Mouse (Mus musculus): Measurements from ENCODE around the gene Tma7.

Gene Tma7

DNA sequence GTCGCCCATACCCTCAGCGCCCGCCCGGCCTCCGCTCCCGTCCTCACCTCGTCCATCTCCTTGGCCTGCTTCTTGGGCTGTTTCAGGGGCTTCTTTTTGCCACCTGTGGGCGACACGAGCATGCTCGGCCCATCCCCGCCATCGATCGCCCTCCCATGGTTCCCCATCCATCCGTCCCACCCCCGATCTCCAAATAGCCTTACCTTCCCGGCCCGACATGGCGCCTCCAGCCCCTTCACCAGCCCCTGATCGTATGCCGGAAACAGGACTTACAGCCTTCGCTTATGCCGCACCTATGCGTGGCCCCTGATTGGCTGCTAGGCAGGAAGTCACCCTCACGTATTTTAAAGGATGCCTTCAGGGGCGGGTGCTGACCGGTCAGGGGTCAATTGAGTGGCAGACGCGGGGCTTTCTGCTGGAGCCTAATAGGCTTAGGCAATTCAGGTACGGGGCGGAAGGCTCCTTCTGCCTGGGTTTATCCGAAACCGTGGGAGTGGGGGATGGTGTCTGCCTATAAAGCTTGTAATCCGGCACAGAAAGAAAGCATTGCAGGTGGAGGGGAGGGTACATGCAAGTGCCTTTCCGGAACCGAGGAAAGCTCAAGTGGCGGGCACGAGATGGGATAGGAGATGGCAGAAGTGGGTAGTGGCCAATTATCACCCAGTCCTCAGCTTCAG lies at the start of gene Tma7, which contains the start of gene Ccdc51:
Tma7 (minus strand) TSS at position 464 of the 677 bp plus-strand sequence.
Ccdc51 (plus strand) TSS at position 370 of the 677 bp plus-strand sequence.
- DNase-seq (ENCODE audit: low read depth, low spot score), result peak; percentile 89

DNA sequence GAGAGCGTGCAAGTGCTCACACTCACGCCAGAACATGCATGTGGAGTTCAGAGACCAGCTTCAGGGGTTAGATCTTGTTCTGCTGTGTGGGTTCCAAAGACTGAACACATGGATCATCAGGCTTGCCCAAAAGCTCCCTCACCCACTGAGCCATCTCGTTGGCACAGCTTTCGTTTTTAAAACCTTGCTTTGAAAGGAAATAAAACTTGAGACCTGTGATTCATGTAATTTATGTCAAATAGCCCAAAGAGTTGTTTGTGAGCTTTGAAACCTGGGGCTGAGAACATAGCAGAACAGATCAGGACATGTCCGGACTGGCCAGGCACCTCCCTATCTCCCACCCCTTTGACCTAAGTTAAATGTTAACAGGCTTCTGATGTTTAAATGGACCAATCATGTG lies 47.7 kb upstream of the Tma7 start:
- no peak for DNase-seq (ENCODE audit: low read depth, low spot score)

- DNase-seq (ENCODE audit: low read depth, low spot score), result no peak
Observed at GRCm38 (mm10) chr9:109128211-109128610, 45.8 kb upstream of the Tma7 start.

GRCm38 (mm10) chr9:109127076-109127475 lies 44.7 kb upstream of the Tma7 start:
- DNase-seq (ENCODE audit: low read depth, low spot score), result no peak

GRCm38 (mm10) chr9:109125481-109125880 lies 43.1 kb upstream of the Tma7 start:
- no peak for DNase-seq (ENCODE audit: low read depth, low spot score)

DNA sequence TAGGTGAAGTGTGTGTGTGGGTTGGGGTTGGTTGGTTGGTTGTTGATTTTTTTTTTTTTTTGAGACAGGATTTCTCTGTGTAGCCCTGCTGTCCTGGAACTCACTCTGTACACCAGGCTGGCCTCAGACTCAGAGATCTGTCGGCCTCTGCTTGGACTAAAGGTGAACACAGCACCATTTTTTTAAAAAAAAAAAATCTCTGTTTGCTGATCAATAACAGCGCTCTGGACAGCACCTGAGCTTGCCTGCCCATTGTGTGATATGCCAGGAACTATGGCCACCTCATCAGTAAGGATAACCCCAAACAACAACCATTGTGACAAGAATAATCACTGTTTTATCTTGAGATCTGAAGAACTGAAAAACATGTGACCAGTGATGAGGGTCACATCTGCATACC lies 42.7 kb upstream of the Tma7 start:
- no peak for DNase-seq (ENCODE audit: low read depth, low spot score)

- DNase-seq (ENCODE audit: low read depth, low spot score), result no peak
Observed at GRCm38 (mm10) chr9:109124164-109124563, 41.8 kb upstream of the Tma7 start.

GRCm38 (mm10) chr9:109123266-109123665 lies 40.9 kb upstream of the Tma7 start:
- no peak for DNase-seq (ENCODE audit: low read depth, low spot score)

GRCm38 (mm10) chr9:109122553-109123085 lies 40.2 kb upstream of the Tma7 start:
- DNase-seq (ENCODE audit: low read depth, low spot score), result peak; percentile 37

- no peak for DNase-seq (ENCODE audit: low read depth, low spot score)
Observed at GRCm38 (mm10) chr9:109120956-109121355, 38.6 kb upstream of the Tma7 start.

DNA sequence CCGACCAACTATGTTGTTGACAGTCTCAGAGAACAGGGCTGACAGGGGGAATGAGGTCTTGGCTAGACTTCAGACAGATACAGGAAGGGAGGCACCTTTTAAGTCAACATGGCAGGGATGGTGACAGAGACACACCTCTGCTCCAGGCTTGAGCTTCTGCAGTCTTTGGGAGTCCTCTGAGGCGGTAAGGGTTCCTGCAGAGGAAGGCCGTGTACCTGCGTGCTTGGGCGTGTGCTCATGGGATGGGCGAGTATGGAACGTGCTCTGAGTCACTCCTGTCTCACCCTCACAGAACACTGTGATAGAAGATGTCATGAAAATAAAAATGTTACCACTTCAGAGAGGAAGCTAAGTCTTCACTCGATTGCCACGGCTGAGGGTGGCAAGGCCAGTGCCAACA lies 37.2 kb upstream of the Tma7 start:
- no peak for DNase-seq (ENCODE audit: low read depth, low spot score)

DNA sequence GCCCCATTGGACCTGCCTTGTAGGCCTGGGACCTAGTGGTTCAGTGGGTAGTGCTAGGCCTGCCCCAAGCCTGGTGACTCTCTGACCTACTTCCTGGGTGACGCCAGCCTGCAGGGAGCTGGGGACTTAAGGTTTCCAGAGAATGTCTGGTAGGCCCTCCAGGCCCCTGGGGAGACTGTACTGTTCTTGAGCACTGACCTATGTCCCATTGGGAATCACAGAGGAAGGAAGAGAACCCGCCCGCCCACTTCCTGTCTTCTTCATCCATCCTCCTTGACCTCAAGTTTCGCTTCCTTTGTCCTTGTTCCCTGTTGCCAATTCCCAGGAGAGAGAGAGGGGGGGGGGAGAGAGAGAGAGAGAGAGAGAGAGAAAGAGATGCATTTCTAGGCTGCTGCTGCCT lies 35.7 kb upstream of the Tma7 start:
- no peak for DNase-seq (ENCODE audit: low read depth, low spot score)

DNA sequence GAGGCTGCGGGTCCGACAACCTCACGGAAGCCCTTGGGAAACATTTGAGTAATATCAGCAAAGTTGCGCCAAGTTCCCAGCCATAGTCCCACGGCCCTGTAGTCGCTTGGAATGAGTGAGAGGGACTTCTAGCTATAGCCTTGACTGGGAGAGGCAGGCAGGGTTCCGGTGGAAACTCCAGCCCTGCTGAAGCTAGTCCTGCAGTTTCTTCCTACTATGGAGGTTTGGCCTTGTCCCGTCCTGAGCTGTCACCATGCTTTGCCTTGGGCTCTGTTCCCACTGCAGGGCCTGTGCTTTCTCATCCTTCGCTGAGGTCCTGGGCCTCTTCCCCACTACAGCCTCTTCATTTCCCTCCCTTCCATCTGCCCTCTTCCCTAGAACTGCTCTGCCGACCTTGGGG lies 33.8 kb upstream of the Tma7 start:
- no peak for DNase-seq (ENCODE audit: low read depth, low spot score)

GRCm38 (mm10) chr9:109114871-109115270 lies 32.5 kb upstream of the Tma7 start:
- DNase-seq (ENCODE audit: low read depth, low spot score), result no peak

- no peak for DNase-seq (ENCODE audit: low read depth, low spot score)
Observed at GRCm38 (mm10) chr9:109114276-109114675, 31.9 kb upstream of the Tma7 start.

DNA sequence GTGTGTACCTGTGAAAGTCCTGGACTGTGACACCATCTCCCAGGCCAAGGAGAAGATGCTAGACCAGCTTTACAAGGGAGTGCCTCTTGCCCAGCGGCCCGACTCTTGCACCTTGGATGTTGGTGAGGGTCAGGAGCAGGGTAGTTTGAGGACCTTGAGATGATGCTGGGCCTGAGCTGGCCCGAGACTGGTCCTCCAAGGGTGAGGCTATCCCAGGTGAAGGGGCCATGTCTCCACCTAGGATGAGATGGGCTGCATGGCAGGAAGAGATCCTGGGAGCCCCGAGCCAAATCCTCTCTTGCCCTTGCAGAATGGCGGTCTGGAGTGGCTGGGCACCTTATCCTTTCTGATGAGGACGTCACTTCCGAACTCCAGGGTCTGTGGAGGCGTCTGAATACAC lies 30.9 kb upstream of the Tma7 start:
- DNase-seq (ENCODE audit: low read depth, low spot score), result no peak

DNA sequence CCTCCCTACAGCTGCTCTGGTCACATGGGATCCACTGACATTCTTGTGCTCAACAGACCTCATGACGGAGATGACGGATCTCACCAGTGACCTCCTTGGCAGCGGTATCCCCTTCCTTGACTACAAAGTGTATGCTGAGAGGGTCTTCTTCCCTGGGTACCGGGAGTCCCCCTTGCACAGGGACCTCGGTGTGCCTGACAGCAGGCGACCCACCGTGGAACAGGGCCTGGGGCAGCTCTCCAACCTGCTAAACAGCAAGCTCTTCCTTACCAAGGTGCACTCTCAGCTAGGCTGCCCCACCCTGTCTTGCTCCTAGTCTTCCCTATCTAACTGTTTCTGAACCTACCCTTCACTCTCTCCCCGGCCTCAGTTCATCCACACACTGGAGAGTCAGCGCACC lies 29.2 kb upstream of the Tma7 start:
- no peak for DNase-seq (ENCODE audit: low read depth, low spot score)

DNA sequence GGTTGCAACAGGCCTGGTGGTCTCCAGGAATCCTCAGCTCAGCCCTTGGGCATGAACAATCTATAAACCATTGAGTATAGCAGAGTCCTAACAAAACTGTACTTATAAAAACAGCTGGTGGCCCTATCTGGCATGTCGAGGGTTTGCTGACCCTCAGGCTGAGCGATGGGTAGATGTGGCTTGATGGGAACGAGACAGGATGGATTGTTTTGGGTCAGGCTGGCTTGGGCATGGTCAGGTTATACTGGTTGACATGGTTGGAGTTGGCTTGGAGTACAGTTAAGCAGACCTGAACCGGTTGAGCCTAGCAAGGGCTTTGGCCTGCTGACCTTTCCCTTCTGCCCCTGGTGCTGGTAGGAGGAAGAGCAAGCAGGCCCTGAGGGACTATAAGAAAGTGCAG lies 28.7 kb upstream of the Tma7 start:
- no peak for DNase-seq (ENCODE audit: low read depth, low spot score)

GRCm38 (mm10) chr9:109110240-109110639 lies 27.9 kb upstream of the Tma7 start:
- DNase-seq (ENCODE audit: low read depth, low spot score), result no peak

GRCm38 (mm10) chr9:109107341-109107740 lies 25.0 kb upstream of the Tma7 start:
- no peak for DNase-seq (ENCODE audit: low read depth, low spot score)

DNA sequence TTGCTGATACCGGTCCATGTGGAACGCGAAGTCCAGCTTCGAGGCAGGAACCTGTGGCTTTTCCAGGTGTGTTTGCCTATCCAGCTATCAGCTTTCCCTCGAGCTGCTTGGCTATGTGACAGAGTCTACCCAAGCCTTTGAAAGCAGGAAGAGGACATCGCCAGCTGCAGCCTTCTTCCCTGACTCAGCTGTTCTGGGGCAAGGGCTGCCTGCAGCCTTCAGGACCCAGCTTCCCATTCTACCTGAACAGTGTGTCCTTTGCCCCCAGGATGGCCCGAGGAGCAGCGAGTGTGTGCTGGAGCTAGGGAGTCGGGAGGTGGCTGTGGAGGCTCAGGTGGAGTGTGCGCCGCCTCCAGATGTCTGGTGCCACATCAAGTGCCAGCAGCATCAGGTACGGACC lies 23.3 kb upstream of the Tma7 start:
- DNase-seq (ENCODE audit: low read depth, low spot score), result no peak

DNA sequence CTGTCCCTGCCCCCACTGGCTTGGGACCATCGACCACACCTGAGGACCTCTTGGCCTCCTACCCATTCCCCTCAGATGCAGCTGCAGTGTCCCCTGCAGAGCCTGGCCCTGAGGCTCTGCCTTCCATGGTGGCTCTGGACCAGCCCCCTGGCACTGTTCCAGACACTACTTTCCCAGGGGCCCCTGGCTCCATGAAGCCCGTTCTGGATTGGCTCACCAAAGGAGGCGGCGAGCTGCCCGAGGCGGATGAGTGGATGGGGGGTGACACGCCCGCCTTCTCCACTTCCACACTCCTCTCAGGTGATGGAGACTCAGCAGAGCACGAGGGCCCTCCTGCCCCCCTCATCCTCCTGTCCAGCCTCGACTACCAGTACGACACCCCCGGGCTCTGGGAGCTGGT lies 22.6 kb upstream of the Tma7 start:
- no peak for DNase-seq (ENCODE audit: low read depth, low spot score)

DNA sequence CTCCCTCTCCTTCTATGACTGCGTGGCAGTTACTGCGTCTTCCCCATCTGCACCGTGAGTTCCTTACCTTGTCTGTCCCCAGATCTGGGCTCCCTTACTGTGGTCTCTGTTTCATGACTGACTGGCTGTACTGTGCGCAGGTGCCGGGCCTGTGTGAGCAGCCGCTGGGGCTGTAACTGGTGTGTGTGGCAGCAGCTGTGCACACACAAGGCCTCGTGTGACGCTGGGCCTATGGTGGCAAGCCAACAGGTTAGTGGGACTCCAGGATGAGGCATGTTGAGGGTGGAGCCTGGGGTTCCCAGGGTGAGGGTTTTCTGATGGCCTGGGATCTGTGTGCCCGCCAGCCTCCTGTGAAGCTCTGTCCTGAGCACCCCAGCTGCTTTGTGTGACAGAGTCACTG lies 21.7 kb upstream of the Tma7 start:
- DNase-seq (ENCODE audit: low read depth, low spot score), result no peak

DNA sequence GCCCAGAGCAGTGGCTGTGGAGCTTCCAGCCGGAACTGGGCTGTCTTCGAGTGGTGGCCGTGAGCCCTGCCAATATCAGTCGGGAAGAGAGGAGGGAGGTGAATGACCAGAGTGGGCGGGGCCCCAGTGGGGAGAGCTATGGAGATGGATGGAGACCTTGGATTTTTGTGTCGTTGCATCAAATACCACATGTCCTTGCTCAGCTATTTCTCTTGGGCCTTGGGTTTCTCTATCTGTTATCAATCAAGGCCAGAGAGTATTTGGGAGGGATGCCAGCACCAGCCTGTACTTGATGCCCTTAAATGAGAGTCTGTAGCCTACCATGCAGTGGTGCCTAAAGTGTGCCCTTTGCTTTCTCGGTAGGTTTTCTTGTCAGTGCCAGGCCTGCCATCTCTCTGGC lies 20.9 kb upstream of the Tma7 start:
- DNase-seq (ENCODE audit: low read depth, low spot score), result no peak

All from retina, postnatal 7 days (tissue).